Mouse (Mus musculus) retina, postnatal 1 day (tissue): ENCODE data around the gene Chmp4b.

Experiments used
- DNase-seq: peaks from one replicate; pipeline ENCODE4 v3.0.0-alpha.2; 2012

Chmp4b gene

DNA sequence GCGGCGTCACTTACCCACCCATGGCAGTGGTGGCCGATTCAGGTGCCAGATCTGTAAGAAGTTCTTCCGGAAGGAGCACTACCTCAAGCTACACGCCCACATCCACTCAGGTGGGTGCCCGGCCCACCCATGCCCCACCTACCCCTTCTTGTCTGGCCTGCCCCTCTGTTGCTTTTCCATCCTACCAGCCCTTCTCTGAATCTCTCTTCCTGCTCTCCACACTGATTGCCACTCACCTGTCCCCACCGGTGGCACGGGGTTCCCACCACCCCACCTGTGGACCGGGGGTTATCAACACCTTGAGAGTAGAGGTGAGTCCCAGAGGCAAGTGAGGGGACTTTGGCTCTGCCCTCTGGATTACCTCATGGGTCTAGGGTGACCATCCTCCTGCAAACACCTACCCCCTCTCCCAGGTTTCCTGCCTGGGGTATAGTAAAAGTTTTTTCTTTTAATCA lies 9.5 kb upstream of the Chmp4b start:
- no peak for DNase-seq

DNA sequence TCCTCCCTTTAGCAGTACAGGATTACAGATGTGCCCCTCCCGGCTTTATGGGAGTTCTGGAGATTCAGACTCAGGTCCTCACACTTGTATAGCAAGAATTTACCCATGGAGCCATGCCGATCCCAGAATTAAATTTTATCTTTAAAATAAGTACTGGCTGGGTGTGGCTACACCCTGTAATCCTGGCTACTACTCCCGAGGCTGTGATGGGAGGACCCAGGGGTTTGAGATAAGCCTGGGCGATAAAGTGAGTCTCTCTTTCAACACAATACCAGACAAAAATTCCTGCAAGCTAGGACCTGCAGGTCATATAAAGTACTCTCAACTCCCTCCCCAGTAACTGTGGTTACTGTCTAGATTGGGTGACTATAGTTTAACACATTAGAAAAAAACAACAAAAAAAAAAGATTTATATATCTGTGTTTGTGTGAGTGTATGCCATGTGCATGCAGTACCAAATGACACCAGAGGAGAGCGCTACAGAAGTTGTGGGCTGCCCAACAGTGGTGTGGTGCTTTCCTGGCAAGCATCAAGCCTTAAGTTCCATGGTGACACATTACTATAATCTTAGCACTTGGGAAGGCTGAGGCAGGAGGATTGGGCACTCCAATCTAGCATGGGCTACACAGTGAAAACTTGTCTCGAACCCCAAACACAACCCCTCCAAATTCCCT lies 8.7 kb upstream of the Chmp4b start:
- no peak for DNase-seq

DNA sequence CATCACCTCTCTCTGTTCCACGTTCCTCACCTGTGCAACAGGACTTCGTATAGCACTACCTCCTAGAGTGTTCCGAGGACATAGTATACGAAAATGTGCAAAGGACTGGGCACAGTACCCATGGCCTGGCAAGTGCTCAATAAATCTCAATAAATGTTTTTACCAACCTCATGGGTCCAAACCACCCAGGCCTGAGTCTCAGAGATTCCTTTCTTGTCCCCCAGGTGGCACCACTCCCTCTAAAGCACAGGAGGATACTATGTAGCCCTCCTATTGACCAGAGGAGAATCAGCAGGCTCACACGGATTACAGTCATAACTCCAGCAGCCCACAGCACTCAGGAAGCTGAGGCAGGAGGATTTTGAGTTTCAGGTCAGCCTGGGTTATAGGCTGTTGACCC lies 4.9 kb upstream of the Chmp4b start:
- peak; percentile 38 for DNase-seq

DNA sequence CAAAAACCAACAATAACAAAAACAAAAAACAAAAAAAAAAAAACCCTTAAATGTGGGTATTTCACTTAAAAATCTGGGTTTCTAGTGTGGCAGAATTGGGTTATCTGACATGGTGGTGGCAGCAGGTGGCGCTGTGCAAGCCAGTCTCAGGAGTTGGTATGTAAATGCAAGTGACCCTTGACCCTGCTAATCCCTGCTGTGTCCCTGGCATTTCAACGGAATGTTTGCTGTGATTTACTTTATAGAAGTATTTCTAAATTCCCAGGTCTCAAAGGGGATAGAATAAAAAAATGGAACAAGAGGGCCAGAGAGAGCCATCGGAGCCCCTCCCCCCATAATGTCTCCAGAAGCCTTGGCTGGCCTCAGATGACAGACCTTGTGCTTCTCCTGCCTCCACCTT lies 3.4 kb upstream of the Chmp4b start:
- DNase-seq, result peak; percentile 70

DNA sequence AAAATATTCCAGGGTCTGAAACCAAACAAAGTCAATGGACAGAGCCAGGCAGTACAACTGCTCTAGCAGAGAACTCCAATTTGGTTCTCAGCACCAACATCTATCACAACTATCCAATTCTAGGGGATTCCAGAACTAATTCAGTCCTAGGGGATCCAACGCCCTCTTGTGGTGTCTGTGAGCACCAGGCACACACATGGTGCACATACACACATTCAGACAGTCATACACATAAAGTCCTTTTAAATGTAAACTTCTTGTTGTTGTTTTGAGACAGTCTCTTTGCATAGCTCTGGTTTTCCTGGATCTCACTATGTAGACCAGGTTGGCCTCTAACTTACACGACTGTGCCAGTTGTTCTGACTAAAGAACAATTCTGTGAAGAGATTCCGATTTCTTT lies 1.1 kb upstream of the Chmp4b start:
- DNase-seq, result no peak

DNA sequence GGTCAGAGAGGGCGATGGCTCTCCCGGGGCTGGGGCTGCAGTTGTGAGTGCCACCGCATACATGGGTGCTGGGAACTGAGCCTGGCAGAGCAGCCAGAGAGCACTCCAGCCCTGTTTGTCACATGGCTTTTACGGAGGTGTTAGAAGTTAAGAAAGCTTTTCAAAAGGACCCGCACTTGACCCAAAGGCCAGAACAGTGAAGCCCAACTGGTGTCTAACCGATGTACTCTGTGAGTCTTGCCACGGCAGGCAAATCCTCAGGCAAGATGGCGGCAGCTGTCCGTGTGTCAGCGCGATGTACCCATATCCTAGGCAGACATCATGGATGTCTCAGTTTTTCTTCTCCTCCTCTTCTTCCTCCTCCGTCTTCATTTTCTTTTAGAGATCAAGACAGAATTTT lies 3.5 kb downstream of the Chmp4b start:
- DNase-seq, result no peak

DNA sequence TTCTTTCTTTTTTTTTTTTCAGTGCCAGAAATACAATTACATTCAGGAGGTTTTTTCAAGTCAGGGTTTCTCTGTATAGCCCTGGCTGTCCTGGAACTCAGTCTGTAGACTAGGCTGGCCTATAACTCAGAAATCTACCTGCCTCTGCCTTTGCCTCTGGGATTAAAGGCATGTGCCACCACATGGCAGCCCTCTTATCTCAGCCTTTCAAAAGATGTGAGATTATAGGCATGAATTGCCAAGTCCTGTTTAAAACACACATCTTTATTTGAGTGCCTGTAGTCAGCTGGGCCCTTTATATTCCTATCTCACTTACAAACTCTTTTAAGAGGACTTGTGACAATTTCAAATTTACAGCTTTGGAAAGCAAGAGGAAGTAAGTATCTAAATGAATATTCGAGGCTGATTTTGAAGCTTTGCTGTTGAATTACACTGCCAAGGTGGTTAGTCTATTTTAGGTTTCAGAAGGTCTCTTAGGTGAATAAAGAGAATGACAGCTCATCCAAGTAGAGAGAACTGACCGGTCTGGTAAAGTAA lies 4.4 kb downstream of the Chmp4b start:
- DNase-seq, result no peak

DNA sequence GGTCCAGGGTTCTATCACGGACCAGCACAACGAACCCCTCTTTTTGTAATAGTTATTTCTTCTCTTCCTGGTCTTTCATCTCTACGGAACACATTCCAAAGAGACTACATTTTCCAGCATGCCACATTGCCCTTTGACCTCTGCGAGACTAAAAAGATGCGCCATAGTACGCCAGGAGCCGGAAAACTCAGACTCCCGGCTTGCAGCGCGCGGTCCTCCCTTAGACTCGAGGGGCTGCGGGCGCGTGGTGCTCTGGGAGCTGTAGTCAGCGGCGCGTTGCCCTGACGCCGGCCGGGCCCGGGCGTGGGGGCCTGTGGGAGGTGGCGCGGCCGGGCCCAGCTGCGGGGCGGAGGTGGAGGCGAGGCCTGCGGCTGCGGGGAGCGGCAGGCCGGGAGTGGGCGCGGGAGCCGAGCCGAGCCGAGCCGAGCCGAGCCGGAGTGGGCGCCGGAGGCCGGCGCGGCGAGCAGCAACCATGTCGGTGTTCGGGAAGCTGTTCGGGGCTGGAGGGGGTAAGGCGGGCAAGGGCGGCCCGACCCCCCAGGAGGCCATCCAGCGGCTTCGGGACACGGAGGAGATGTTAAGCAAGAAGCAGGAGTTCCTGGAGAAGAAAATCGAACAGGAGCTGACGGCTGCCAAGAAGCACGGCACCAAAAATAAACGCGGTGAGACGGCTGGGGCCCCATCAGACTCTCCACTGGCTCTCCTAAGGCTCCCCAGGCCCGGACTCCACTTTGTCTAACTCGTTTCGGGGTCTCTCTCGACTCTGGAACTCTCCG lies 5.4 kb downstream of the Chmp4b start:
- DNase-seq, result peak; percentile 99

DNA sequence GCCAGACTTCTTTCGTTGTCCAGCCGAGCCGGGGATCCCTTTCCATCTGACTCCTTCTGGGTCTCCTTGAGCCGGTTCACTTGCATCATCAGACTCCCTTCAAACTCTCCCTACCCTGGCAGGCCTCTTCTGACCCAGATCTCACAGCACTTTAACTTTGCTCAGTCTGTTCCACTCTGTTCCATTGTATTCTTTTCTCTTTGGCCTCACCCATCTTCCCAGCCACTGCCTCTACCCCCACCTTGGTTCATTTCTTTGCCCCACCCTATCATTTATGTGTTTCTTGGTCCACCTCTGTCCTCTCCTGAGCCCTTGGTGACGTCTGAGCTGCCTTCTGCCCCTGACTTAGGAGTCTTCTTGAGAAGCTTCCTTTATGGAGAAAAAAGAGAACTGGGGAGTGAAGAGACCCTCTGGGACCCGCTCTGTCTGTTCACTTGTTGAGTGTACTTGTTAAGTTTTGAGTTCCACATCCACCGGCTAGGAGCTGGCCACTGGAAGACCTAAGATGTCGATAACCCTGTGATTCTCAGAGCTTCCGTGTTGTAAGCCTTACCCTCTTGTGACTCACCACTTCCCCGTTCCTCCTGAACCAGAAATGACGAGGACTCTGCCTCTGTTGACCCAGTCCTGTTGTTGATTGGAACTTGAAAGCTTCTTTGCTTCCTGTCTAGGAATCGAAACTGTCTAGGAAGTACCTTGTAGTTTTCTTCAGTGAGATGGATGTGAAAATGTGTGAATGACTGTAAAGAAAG lies 6.2 kb downstream of the Chmp4b start:
- DNase-seq, result peak; percentile 45

DNA sequence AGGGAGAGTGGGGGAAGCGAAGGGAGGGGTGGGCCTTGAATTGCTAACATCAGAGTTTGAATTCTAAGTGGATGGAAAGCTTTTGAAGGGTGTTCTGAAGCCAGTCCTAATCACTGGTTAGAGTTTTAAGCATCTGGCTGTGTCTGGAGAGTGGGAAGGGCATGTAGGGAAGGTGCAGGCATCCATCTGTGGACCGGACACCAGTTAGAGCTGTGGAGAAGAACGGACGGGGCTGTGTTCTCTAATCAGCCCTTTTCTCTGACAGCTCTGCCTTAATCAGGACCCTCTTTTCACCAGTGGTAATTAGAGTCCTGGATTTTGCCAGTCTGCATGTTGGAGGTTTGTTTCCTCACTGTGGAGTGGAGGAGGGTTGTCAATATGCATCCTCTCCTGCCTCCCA lies 7.6 kb downstream of the Chmp4b start:
- DNase-seq, result no peak

DNA sequence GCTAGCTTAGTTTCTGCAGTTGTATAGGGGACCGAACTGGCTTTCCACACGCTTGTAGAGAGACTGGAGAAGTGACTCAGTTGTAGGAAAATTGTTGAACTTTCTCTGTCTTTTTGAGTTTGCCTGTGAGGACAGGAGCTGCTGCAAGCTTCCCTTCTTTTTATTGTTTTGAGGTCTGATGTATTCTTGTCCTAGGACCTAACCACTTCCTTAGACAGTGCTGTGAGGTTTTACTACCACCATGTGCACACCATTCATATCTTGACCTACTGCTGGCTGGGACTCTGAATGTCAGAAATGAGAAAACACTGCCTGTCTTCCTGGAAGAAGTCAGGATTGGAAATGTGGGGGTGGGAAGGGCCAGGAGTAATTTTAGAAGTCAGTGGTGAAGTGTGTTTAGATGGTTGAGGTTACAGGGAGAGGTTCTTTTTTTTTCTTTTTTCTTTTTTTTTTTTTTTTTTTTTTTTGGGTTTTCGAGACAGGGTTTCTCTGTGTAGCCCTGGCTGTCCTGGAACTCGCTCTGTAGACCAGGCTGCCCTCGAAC lies 8.1 kb downstream of the Chmp4b start:
- DNase-seq, result no peak

DNA sequence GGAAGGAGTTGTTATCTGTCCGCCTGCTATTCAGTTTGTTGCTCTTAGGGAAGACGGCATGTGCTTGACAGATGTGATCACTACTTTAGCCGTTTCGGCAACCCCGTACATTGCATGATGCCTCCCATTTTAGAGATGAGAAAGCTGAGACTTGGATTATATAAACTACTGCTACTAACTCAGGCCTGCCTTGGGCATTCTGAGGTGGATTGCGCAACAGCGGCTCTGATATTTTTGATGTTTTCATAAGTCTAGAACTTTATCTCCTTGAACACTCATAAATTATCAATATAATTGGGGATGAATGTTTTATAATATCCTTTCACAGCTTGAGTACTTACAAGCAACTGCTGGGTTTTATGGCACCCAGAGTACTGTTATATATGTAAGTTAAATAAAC lies 17.2 kb downstream of the Chmp4b start:
- no peak for DNase-seq

DNA sequence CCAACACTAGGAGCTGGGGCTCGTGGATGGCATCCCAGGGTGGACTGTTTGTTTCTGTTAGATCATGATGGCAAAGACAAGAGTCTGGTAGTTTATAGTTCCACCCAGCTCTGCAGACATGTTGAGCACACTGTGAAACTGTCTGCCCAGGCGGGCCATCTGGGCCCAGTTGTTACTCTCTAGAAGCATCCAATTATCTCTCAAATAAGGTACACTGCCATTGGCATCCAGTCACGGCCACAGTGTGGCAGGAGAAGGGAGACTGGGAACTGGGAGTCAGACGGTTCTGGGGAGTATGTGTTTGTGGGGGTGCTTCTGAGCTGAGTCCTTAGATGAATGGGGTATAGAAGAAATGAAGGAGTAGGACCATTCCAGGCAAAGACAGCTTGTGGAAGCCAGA lies 18.6 kb downstream of the Chmp4b start:
- no peak for DNase-seq

DNA sequence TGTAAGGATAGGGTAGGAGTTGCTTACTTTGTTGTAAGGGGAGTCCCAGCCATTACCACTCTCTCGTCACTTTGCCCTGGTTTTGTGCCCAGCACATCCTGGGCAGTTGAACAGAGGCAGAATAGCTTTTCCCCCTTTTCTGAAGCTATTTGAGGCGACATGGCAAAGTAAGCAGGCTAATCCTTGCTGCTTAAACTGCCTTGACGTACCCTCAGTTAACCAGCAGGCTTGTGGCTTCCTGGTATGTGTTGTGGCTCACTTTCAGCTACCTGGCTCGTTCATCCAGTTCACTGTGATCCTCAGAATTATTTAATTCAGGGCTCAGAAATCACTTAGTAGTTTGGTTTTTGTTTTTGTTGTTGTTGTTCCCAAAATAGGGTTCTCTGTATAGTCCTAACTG lies 19.2 kb downstream of the Chmp4b start:
- DNase-seq, result no peak

DNA sequence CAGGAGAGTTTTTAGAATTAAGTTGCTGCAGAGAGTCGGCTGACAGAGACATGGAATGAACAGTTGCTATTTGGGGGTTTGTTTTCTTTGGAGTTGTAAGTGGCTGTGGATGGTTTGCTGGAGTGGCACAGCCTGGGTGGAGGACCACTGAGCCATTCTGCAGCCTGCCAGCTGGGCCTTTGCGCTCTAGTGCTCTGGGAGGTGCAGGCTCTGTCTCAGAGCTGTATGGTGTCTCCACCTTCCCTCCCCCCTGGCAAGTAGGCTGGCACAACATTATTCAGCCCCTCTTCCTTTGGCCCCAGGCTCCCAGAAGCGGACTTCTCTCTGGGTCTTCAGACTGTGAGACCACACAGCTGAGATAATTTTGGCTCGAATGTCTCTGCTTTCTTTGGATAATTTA lies 22.5 kb downstream of the Chmp4b start:
- DNase-seq, result peak; percentile 42

DNA sequence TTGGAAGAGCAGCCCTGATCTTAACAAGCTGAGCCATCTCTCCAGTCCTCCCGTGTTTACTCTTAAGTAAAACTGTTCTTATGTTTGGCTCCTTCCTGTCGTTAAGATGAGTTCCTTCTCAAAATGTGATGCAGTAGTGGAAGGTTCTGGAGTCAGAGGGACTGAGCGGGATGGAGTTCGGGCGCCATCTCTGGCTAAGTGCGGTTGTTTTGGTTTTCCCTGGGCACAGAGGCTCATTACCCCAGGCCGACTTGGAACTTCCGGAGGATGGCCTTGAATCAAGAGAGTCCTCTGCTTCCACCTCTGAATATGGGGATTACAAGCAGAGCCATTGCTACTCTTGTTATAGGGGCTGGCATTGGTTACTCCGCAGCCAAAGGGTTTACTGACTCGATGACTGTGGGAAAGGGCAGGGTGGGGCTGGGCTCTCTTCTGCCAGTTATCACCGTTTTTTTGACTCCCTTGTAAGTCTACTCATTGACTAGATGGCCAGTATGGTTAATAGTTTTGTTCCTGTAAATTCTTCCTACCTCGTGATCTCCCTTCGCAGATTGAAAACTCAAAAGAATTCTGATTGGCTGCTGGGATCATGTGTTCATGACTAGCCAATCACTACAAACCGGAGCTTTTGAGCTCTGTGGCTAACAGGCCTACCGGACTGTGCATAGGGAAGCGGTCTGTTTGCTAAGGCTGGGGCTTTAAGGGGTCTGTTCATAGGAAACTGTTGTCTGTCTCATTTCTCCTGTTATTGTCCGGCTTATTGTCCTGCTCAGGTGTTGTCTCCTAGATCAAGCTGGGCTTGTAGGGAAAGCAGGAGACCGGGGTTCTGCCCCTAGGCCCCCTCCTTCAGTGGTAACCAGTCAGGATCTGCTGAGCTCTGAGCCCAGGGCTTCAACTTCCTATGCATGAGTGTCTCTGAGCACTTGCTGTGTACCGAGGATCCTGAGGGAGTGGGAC lies 25.4 kb downstream of the Chmp4b start:
- peak; percentile 90 for DNase-seq

DNA sequence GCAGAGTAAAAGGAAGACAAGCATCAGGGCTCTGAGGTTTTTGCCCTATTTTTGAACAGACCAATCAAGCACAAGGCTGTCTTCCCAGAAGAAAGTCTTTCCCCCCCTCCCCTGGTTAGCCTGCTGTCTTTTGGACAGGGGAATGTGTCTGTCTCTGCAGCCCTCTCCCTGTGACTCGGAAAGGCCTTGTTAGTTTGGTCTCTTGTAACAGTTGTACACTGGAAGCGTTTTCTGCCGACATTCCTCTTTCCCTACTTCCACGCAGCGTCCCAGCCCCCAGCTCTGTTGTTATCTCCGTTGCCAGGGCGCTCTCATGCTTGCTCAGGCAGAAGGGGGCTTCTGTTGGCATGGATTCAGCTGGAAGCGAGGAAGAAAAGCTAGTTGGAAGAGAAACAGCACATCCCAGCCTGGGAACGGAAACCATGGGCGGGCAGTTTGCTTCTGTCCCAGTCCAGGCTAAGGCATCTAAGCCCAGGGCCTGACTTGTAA lies 26.2 kb downstream of the Chmp4b start:
- peak; percentile 97 for DNase-seq

DNA sequence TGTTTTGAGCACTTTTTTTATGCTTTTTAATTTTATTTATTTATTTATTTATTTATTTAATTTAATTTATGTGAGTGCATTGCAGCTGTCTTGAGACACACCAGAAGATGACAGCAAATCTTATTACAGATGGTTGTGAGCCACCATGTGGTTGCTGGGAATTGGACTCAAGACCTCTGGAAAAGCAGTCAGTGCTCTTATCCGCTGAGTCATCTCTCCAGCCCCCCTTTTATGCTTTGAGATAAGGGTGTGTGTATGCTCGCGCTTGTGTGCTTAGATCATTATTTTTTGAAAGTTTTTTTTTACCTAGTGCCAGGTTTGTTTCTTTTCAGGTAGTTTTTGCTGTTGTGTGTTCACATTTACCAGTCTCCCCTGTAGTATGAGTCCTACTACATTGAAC lies 27.5 kb downstream of the Chmp4b start:
- no peak for DNase-seq

DNA sequence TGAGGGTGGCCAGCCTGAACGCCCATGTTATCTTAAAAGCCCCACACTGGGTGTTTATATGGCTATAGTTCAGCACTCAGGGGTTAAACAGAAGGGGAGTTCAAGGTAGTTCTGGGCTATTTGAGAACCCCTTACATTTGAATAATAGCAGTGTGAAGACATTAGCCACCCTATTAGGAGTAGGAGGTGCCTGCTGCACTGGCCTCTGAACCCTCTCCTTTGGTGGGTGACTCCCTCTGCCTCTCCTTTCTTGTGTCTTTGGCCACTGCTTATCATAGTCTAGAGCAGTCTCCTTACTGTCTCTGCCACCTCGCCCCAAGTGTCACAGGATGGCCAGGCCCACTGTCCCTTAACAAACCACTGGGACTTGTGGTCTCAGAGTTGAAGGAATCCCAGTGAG lies 28.8 kb downstream of the Chmp4b start:
- DNase-seq, result no peak

DNA sequence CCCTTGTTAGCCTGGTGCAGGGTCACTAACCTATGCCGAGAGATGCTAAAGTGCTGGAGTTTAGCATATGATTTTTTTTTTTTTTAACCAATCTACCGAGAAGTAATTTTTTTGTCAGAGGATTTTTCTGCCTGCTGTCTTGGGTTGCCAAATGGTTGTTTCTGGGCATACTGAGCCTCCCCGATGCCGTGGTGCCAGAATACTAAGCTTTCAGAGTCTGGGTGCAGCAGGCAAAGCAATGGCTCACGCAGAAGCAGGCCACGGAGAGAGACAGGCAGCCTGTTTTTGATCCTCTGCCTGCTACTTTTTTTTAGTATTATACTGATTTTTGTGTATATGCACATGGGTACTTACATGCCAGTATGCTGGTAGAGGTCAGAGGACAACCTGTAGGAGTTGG lies 29.4 kb downstream of the Chmp4b start:
- no peak for DNase-seq

DNA sequence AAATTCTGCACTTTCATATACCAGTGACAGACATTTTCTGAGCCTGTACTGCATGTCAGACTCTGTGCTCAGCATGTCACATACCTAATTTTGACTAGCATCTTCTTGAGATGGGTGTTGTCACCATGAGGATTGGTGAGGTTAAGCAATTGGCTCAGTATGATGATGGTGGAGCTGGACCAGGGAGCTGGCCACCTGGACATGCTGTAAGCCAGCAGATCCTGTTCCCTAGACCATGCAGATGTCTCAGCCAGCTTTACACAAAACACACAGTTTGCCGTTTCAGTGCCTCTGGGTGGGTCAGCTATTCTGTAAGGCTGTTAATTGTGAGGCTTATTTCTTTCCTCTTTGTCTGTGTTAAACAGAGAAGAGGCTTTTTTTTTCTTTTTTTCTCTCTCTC lies 31.2 kb downstream of the Chmp4b start:
- no peak for DNase-seq

DNA sequence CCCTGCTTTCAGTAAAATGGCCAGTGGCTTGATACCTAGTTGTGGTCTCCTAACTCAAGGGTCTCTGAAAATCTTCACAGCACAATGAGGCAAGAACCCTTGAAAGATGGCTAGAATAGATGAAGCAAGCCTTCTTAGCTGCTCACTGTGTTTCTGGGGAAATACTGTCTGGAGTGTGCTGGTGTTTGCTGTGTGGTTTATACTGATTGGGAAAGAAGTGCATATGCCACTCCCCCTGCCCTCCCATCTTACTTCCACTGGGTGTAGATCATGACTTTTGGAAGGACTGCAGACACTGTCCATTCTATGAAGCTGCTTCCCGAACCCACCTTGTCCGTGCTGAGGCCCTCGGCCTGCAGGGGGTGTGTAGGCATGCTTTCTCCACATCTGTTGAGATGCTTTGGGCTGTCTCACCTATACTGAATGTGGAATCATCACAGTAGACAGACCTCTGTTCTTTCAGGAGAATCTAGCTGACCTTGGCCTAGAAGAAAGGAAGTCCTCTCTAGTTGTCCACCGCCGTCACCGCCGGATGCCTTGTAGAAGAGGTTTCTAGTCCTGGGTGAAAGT lies 33.5 kb downstream of the Chmp4b start:
- DNase-seq, result no peak
